In genomic region chr11:53500569-53500968, GRCm38 (mm10) we compare ENCODE assay signal across 9 mouse cellular contexts. TPM values are rescaled to one million over a fixed set of nuclear protein-coding genes. Genes with fewer than 3 reads are reported as not detected.
DNase-seq lines count a peak whose midpoint lies in the region; ATAC-seq and TF ChIP-seq lines count a peak whose summit lies in the region.
"Had no signal": no experiment of that assay in that cellular context is flagged by ENCODE, and none has a peak within 500 bp of the region (broad histone marks: within the 10 kb centered on the region; RNA-seq: fewer than 3 reads in every experiment).

No protein-coding gene starts in this region.

- DNase-seq in kidney, adult 11 months, result peak; percentile 33
- no peak for DNase-seq in kidney, adult 9 months
- DNase-seq in embryo, embryonic 10.5 days (ENCODE audit: low spot score), result peak; percentile 60
- peak; percentile 65 for DNase-seq in kidney, postnatal 0 days (ENCODE audit: low spot score)
- no peak for DNase-seq in testis, postnatal 10 days (ENCODE audit: low spot score)
- DNase-seq in cerebellum, adult 9-11 months, result no peak
- DNase-seq in frontal cortex, postnatal 10 days (ENCODE audit: low spot score in 2 of 2), result no peak

- ATAC-seq in kidney, postnatal 0 days (replicated peaks; ENCODE audit: low FRiP score, low read depth), result no peak; the same call in 1 of the 2 replicates
- peak; percentile 78 for ATAC-seq in megakaryocyte progenitor cell, adult 5-6 weeks (replicated peaks; ENCODE audit: poor library complexity)

- no peaks in the 10 kb centered on the region for H3K27me3 ChIP-seq in kidney, postnatal 0 days (ENCODE audit: insufficient read depth, low read length)

- no peaks in the 10 kb centered on the region for H3K9me3 ChIP-seq in kidney, postnatal 0 days (replicated peaks; ENCODE audit: low read length)

- H3K4me3 ChIP-seq in kidney, postnatal 0 days (replicated peaks; ENCODE audit: low read depth, low read length), result no peak overlapping the region

- H3K9ac ChIP-seq in kidney, postnatal 0 days (ENCODE audit: low read depth, low read length), result no peak overlapping the region
- H3K9ac ChIP-seq: liver, embryonic 14.5 days had no signal

- 11% methylated on average over 11 of the region's 11 CpGs for WGBS in kidney, postnatal 0 days

- no peak overlapping the region for H3K27ac ChIP-seq in kidney, postnatal 0 days
- H3K27ac ChIP-seq: liver, embryonic 14.5 days had no signal

- H3K4me1 ChIP-seq in kidney, postnatal 0 days (replicated peaks; ENCODE audit: insufficient read depth, low read length), result no peaks in the 10 kb centered on the region

- H3K36me3 ChIP-seq in kidney, postnatal 0 days (ENCODE audit: insufficient read depth, low read length), result no peaks in the 10 kb centered on the region

- TF ChIP-seq CTCF in kidney, postnatal 0 days (IDR thresholded peaks at IDR 0.05; ENCODE audit: low read depth), result no peak

- peak overlapping the region; percentile 35 for H3K4me2 ChIP-seq in kidney, postnatal 0 days (ENCODE audit: low read length)

RNA-seq across cellular contexts. Expression of gene Sept8, which starts 18.5 kb away (rescaled TPM):
- 13.1 and 15.7 TPM in 2 replicates for polyA plus RNA-seq in kidney, postnatal 0 days (2015; fragmentation: Nextera tagmentation; extraction: Ambion mirVana)
- 15.5 and 27.3 TPM in 2 replicates for total RNA-seq in megakaryocyte progenitor cell, adult 5-6 weeks (2015)
- total RNA-seq in megakaryocyte progenitor cell, adult 5-6 weeks (2017), result 11.0 and 24.6 TPM in 2 replicates

RNA-seq across cellular contexts. Expression of gene Sowaha, which starts 20.5 kb away (rescaled TPM):
- 0.26 and 0.39 TPM in 2 replicates for polyA plus RNA-seq in kidney, postnatal 0 days (2015; fragmentation: Nextera tagmentation; extraction: Ambion mirVana)
- 0.73 and 0.79 TPM in 2 replicates for total RNA-seq in megakaryocyte progenitor cell, adult 5-6 weeks (2015)
- total RNA-seq in megakaryocyte progenitor cell, adult 5-6 weeks (2017), result 0.29 and 0.91 TPM in 2 replicates

RNA-seq across cellular contexts. Expression of gene Gm9945, which starts 20.6 kb away (rescaled TPM):
- polyA plus RNA-seq in kidney, postnatal 0 days (2015; fragmentation: Nextera tagmentation; extraction: Ambion mirVana), result not detected in 2 replicates
- not detected in 2 replicates for total RNA-seq in megakaryocyte progenitor cell, adult 5-6 weeks (2015)
- not detected in 2 replicates for total RNA-seq in megakaryocyte progenitor cell, adult 5-6 weeks (2017)

RNA-seq across cellular contexts. Expression of gene Gm9837, which starts 30.3 kb away (rescaled TPM):
- not detected in 2 replicates for polyA plus RNA-seq in kidney, postnatal 0 days (2015; fragmentation: Nextera tagmentation; extraction: Ambion mirVana)
- not detected in 2 replicates for total RNA-seq in megakaryocyte progenitor cell, adult 5-6 weeks (2015)
- not detected in 2 replicates for total RNA-seq in megakaryocyte progenitor cell, adult 5-6 weeks (2017)
- polyA plus RNA-seq: liver, embryonic 14.5 days had no signal

RNA-seq across cellular contexts. Expression of gene Shroom1, which starts 43.6 kb away (rescaled TPM):
- 1.1 and 1.2 TPM in 2 replicates for polyA plus RNA-seq in kidney, postnatal 0 days (2015; fragmentation: Nextera tagmentation; extraction: Ambion mirVana)
- total RNA-seq in megakaryocyte progenitor cell, adult 5-6 weeks (2015), result 0.02 TPM in 1 of 2 replicates, not detected in the other
- total RNA-seq in megakaryocyte progenitor cell, adult 5-6 weeks (2017), result not detected in 2 replicates

Comparison
In these comparisons a context has a peak if more than half of its experiments do, and no peak if none do; other contexts are left out.
1. DNase-seq: peak in kidney, adult 11 months (single experiment), embryo, embryonic 10.5 days (single experiment) and kidney, postnatal 0 days (single experiment); none in kidney, adult 9 months (single experiment), testis, postnatal 10 days (single experiment), cerebellum, adult 9-11 months (single experiment) and frontal cortex, postnatal 10 days (0 of 2).